9 mouse cellular contexts compared by ENCODE assay signal in the genomic region with DNA sequence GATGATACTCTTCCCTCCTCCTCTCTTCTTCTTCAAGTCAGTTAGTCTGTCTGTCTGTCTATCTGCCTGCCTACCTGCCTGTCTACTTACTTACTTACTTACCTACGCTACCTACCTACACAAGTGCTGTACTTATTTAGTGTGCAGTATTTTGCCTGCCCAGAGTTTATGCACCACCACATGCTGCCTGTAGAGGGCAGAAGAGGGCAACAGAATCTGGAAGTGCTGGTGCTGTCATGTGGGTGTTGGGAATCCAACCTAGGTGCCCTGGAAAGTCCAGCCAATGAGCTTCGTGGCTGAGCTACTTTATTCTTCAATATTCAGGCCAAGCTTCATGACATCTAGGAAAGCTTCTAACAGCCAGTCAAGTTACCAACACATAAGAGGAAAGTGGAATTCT. TPM values are rescaled to one million over a fixed set of nuclear protein-coding genes. Genes with fewer than 3 reads are reported as not detected.
A peak's percentile ranks its signal among the peaks of the same experiment; 100 is the strongest.
DNase-seq lines count a peak whose midpoint lies in the region; ATAC-seq and TF ChIP-seq lines count a peak whose summit lies in the region.
"Had no signal": no experiment of that assay in that cellular context is flagged by ENCODE, and none has a peak within 500 bp of the region (broad histone marks: within the 10 kb centered on the region; RNA-seq: fewer than 3 reads in every experiment).

No protein-coding gene starts in this region.

- peak; percentile 83; the same call in 1 of the 2 replicates for TF ChIP-seq CTCF in testis, adult 2 months (IDR thresholded peaks at IDR 0.05; ENCODE audit: control insufficient read depth, insufficient read depth, insufficient replicate concordance, low read depth, low read length)

- ATAC-seq in erythroblast, adult 5-6 weeks (replicated peaks; ENCODE audit: low FRiP score, poor library complexity, severe bottlenecking), result peak; percentile 79

- H3K36me3 ChIP-seq in testis, adult 2 months (ENCODE audit: control insufficient read depth, insufficient read depth, low read length), result no peaks in the 10 kb centered on the region; the same call in 1 of the 2 replicates

- H3K27me3 ChIP-seq in testis, adult 2 months (ENCODE audit: control insufficient read depth, insufficient read depth, low read length), result no peaks in the 10 kb centered on the region

- no peaks in the 10 kb centered on the region for H3K4me1 ChIP-seq in testis, adult 2 months (ENCODE audit: control insufficient read depth, insufficient read depth, low read length)

- no peak overlapping the region for H3K27ac ChIP-seq in testis, adult 2 months (ENCODE audit: control insufficient read depth, insufficient read depth, low read depth, low read length)

- H3K4me3 ChIP-seq in testis, adult 2 months (ENCODE audit: control insufficient read depth, low read depth, low read length), result peak overlapping the region; percentile 78; the same call in 1 of the 2 replicates

- no peak for TF ChIP-seq POLR2A in testis, adult 2 months (IDR thresholded peaks at IDR 0.05; ENCODE audit: control insufficient read depth, low read depth, low read length)

- peak; percentile 32 to 54 for DNase-seq in cerebellum, postnatal 25 days
- DNase-seq in cerebellum, adult 11-12 months, result no peak
- no peak for DNase-seq in testis, postnatal 14 days (ENCODE audit: low spot score)
- peak; percentile 57 to 60 for DNase-seq in kidney, postnatal 4 days
- DNase-seq in natural killer cell, adult 2 months (ENCODE audit: low spot score in 2 of 2), result peak; percentile 48 to 65
- DNase-seq in layer of hippocampus, adult 9-10 months (ENCODE audit: low spot score), result no peak

RNA-seq across cellular contexts. Expression of gene Hspa5, which starts 12.3 kb away (rescaled TPM):
- polyA plus RNA-seq in testis, adult 2 months (2012; rRNA removed), result 587 and 750 TPM in 2 replicates
- total RNA-seq in erythroblast, adult 5-6 weeks (2015; ENCODE audit: low replicate concordance), result 229 and 240 TPM in 2 replicates
- 904 and 907 TPM in 2 replicates for total RNA-seq in erythroblast, adult 5-6 weeks (2017; ENCODE audit: low replicate concordance)

RNA-seq across cellular contexts. Expression of gene Rabepk, which starts 15.6 kb away (rescaled TPM):
- polyA plus RNA-seq in testis, adult 2 months (2012; rRNA removed), result 431 and 458 TPM in 2 replicates
- total RNA-seq in erythroblast, adult 5-6 weeks (2015; ENCODE audit: low replicate concordance), result 1.2 and 7.1 TPM in 2 replicates
- 10.1 and 10.2 TPM in 2 replicates for total RNA-seq in erythroblast, adult 5-6 weeks (2017; ENCODE audit: low replicate concordance)

RNA-seq across cellular contexts. Expression of gene Gapvd1, which starts 29.1 kb away (rescaled TPM):
- 19.0 and 19.2 TPM in 2 replicates for polyA plus RNA-seq in testis, adult 2 months (2012; rRNA removed)
- total RNA-seq in erythroblast, adult 5-6 weeks (2015; ENCODE audit: low replicate concordance), result 308 and 329 TPM in 2 replicates
- 761 and 1,292 TPM in 2 replicates for total RNA-seq in erythroblast, adult 5-6 weeks (2017; ENCODE audit: low replicate concordance)

RNA-seq across cellular contexts. Expression of gene Fbxw2, which starts 42.0 kb away (rescaled TPM):
- 13.0 and 14.9 TPM in 2 replicates for polyA plus RNA-seq in testis, adult 2 months (2012; rRNA removed)
- total RNA-seq in erythroblast, adult 5-6 weeks (2015; ENCODE audit: low replicate concordance), result 104 and 121 TPM in 2 replicates
- 178 and 181 TPM in 2 replicates for total RNA-seq in erythroblast, adult 5-6 weeks (2017; ENCODE audit: low replicate concordance)

RNA-seq across cellular contexts. Expression of gene Gm34653, which starts 48.7 kb away (rescaled TPM):
- not detected in 2 replicates for polyA plus RNA-seq in testis, adult 2 months (2012; rRNA removed)
- not detected in 2 replicates for total RNA-seq in erythroblast, adult 5-6 weeks (2015; ENCODE audit: low replicate concordance)
- total RNA-seq in erythroblast, adult 5-6 weeks (2017; ENCODE audit: low replicate concordance), result not detected in 2 replicates
- polyA plus RNA-seq: large intestine, adult 2 months had no signal

Comparison
In these comparisons a context has a peak if more than half of its experiments do, and no peak if none do; other contexts are left out.
1. DNase-seq: peak in cerebellum, postnatal 25 days (2 of 2), kidney, postnatal 4 days (2 of 2) and natural killer cell, adult 2 months (2 of 2); none in cerebellum, adult 11-12 months (single experiment), testis, postnatal 14 days (single experiment) and layer of hippocampus, adult 9-10 months (single experiment).